Mouse (Mus musculus): ENCODE data around the gene 4930432K21Rik.

4930432K21Rik gene

DNA sequence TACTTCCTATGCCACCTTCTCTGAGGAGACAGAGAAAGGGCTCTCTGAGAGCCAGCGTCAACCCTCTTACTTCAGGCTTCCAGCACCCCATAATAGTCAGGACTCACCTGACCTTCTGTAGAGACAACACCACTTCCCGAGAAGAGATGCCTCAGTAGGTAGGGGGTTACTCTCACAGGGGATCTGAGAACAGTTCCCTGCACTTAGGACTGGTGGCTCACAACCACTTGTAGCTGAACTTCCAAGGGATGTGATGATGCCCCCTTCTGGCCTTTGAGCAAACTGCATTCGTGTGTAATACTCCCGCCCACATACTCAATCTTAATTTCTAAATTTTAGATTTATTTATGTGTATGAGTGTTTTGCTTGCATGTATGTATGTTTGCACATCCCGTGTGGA lies 45.7 kb downstream of the 4930432K21Rik start:
- no peak for DNase-seq

- DNase-seq, result no peak
These were observed 46.5 kb downstream of the 4930432K21Rik start for GRCm38 (mm10) chr8:84194224-84194743.

DNA sequence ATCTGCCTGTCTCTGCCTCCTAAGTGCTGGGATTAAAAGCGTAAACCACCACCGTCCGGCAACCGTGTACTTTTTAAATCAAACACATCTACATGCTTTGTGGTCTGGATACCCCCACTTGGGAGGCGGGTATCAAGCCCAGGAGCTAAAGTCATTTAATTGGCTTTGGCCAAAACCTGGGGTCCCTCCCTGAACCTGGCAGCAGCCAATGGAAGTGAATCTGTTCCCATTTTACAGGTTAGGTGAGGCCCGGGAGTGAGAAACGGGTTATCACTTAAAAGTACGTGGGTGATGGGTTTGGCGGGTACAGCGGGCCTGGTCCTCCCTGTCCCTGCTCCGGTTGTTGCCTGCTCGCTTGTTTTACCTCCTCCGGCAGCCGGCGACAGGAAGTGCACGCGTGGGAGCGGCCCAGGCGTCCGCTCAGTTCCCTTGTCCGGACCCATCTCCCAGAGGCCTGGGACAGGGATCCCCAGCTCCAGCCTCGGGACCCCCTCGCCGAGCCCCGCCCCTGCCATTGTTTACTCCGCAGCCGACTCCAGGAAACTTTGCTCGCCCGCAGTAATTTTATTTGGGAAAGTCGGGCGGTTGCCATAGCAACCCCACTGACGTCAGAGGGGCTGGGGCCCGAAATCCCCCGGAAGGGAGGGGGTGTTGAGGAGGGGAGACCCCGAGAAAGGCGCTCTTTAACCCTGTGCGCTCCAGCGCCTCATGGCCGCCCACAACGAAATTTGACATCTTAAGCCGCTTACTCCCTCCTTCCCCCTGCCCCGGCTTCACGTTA lies 49.5 kb downstream of the 4930432K21Rik start:
- peak; percentile 61 to 65 for DNase-seq

GRCm38 (mm10) chr8:84197922-84198774 lies 50.3 kb downstream of the 4930432K21Rik start:
- DNase-seq, result peak; percentile 90 to 92

DNA sequence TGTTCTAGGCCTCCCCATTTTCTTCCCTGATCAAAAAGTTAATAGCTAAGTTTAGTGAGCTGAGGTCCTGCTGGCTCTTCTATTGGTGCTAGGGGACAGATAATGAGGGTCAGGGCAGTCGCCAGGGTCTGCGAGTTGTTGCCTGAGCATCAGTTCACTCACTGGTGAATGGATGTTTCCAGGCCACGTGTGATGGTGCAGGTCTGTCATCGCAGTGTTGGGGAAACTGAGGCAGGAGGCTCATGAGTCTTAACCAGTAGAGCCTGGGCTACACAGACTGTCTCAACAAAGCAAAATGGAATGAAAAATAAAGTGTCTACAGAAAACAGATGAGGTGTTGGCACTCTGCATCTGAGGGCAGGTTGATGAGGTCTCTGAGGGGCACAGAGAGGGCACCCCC lies 51.0 kb downstream of the 4930432K21Rik start:
- DNase-seq, result no peak

DNA sequence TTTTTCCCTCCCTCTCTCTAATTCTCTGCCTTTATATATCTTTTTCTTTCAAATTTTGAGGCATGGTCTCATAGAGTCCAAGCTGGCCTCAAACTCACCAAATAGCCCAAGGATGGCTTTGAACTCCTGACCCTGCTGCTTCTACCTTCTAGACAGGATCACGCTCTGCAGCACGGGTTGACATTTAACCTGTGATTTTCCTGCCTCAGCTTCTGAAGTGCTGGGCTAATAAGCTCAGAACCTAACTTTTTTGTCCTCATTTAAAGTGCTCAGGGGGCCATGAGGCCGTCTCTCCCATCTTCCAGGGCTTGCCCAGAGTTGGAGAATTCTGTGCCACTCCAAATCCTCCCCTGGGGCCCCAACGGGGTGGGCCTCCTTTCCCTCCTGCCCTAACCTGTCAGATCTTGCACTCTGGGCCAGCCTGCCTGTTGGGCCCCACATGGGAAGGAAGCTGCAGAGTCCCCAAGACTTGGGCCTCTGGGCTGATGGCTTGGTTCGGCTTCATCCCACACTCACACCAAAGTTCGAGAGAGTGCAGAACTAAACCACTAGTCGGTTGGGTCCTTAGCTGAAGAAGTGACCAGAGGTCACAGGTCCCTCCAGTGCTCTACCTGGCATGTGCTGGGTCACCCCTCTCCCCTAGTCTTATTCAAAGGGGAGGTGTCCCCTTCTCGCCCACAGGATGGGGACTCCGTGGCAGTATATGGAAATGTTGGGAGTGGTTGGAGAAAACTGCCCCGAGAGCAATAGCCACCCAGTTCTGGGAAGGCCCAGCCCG lies 51.7 kb downstream of the 4930432K21Rik start:
- DNase-seq, result no peak

- no peak for DNase-seq
These were observed 52.3 kb downstream of the 4930432K21Rik start for GRCm38 (mm10) chr8:84200126-84200555.

DNA sequence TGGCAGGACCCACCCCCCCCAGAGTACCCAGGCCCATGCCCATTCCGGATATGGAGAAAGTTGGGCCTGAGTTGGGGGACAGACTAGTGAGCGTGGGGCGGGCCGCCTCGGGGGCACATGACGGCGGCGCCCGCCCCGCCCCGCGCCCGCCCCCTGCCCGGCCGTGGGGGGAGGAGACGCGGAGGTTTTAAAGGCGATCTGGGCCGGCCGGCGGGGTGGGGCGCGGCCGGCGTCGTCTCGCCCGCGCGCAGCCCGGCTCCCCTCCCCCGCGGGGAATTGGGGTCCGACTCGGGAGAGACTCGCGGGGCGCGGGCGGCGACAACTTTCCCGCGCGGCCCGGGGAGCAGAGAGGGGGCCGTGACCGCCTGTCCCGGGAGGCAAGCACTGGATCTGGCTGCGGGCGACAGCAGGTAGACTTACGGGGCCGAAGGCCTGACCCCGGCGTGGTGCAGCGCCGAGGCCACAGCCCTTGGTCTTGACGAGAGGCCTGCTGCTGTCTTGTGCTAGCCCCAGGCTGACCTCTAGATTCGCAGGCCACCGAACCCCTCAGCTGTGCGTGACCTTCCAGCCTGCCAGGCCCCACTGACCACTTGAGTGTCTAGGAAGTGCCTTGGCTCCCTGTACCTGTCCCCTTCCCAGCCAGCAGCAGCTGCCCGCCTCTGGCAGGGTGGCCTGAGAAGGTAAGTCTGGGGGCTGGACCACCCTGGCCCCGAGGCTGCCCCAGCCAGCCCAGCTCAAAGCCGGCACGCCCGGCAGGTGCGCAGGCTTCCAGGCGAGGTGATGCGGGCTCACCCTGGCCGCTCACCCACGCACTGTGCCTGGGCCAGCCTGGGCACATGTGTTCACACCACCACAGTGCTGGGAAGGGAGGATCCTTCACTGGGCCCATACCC lies 53.1 kb downstream of the 4930432K21Rik start:
- DNase-seq, result peak; percentile 62 to 71

DNA sequence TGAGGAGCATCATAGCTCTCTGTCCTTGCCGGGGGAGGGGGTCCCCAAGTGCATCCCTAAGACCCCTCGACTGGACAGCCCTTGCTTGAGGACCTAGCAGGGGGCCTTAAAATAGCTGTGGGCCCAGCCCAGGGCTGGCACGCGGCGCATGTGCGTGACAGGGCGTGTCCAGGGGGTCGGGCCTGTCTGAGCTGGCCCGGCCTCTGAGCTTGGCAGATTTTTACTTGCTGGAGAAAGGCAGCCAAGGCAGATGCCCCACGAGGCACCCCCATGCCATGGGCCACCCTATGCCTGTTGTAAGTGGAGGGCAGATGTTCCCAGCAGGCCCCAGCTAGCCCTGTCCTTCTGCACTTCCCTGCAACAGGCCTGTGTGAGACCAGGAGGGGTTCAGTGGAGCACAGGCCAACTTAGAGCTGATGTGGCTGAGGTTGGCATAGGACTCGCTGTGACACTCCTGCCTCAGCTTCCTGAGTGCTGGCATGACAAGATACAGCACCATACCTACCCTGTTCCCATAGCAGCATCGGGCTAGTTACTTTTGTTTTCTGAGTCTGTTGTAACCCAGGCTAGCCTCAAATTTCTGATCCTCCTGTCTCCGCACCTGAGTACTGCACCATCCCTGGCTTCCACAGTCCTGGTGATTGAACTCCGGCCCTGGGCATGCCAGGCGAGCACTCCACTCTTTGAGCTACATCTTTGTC lies 53.9 kb downstream of the 4930432K21Rik start:
- peak; percentile 37 to 58 for DNase-seq

- DNase-seq, result no peak
These were observed 54.6 kb downstream of the 4930432K21Rik start for GRCm38 (mm10) chr8:84202466-84202865.

DNA sequence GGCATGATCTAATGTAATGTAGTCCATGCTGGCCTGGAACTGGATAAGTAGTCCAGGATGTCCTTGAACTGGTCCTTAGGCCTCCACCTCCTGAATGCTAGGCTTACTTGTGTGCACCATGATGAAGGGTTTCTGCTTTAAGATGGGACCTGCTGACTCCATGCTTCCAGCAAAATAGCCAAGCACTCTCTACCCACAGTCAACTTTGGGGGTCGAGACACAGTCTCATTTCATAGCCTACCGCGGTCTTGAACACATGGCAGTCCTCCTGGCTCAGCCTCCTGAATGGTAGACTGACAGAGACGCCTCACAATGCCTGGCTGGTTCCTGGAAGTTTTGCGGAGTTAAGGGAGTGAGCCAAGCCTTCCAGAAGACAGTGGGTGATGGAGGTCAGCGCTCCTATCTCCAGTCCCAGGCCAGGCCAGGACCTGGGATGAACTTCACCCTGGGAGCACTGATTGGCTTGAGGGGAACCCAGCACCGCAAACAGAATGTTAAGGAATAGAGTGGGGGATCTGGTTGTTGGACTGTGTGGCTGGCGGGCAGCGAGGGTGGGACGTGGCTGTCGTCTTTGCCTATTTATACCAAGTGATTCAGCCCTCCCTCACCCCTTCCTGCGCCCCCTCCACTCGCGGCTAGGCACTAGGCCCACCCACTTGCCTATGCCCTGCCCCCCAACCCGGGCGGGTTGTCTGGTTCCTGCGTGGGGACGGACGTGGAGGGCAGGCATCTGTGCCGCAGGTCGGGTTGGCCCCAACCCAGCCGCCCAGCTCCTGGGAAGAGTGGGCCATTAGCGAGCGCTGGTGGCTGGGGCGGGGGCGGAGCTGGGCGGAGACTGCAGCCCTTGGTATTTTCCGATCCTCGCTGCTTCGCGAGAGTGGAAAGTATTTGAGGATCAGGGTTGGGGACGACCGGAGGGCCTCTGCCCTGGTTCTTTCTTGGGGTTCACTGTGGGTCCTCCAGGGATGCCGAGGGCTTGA lies 55.4 kb downstream of the 4930432K21Rik start:
- DNase-seq, result peak; percentile 64 to 68

GRCm38 (mm10) chr8:84203975-84204772 lies 56.3 kb downstream of the 4930432K21Rik start:
- peak; percentile 47 to 57 for DNase-seq

- no peak for DNase-seq
These were observed 57.2 kb downstream of the 4930432K21Rik start for GRCm38 (mm10) chr8:84205073-84205472.

GRCm38 (mm10) chr8:84206666-84207065 lies 58.8 kb downstream of the 4930432K21Rik start:
- DNase-seq, result no peak

DNA sequence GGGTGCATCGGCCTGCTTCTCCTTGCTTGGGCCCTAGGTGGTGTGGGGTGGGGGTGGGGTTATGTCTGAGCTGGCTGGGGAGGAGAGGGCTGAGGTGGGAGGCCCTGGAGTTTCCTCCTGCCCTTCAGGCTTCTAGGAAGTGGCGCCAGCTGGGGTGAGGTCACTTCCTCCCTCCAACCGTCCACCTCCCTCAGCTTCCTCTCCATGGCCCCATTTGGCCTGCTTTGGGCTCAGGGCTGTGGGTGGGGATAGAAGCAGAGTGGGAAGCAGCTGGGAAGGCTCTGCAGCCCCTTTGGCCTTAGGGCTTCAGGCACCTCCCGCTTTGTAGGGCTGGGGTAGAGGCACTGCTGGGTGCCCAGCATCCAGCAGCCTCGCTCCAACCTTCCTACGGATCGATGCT lies 60.0 kb downstream of the 4930432K21Rik start:
- DNase-seq, result no peak

DNA sequence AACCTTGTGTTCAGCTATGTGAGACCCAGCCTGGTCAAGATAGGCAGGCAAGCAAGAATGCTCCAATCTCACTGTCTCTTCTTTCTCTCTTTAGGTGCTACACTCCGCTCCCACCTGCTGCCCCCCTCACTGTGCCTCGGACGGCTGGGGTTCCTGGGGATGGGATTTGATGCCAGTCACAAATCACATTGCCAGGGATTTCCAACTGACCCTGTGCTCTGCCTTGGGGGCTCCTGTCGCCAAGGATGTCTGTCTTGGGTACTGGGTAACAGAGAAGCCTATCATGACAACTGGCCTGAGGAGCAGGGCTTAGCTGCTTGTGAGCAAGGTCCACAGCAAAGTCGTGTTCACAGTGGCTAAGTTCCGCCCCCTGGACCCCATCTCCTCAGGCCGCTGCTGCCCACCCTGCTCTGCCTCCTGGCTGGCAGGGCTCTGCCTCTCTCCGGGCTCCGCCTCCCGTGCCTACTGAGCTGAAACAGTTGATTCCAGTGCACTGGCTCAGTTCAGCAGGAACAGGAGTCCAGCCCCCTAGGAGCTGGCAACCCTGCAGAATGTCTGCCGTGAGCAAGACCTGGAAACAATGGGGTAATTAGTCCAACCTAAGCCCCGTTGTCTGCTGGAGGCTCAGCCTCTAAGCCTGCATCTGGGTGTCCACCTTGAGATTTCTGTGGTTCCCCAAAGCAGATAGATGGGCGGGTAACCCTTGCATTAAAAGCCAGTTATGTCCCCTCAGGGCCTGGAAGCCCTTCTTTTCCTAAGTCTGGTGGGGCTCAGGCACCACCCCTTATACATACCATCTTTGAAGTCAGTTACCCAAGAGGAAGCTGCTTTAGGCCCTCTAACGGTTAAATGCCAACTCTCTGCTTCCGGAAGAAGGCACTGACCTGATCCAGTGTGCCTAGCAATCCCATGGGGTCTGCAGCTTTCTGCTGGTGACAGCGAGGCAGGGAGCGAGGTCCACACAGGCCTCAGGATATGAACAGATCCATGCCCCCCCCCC lies 60.9 kb downstream of the 4930432K21Rik start:
- DNase-seq, result no peak

DNA sequence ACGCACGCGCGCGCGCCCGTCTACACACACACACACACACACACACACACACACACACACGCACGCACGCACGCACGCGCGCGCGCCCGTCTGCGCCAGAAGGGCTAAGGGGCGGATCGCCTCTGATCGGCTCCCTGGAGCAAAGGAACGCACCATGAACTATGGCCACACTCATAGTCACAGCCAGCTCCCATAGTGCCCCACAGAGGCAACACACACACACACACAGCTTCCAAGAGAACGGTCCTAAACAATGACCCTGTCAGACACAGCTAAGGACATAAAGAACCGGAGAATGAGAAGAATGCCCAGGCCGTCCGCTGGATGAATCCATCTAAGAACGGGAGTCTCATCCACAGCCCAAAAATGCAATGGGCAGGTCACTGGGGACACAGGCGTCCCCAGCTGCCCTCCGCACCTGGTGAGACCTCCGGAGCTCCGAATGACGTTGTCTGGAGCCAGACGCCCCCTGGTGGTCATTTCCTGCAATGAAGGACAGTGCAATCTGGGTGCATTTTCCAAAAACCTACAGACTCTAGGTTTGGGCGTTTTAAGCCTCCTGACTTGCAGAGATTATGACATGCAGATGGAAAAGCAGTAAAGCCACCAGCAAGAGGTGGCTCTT lies 62.5 kb downstream of the 4930432K21Rik start:
- peak; percentile 63 to 86 for DNase-seq

Data from spleen, adult 18-20 months (tissue).